Mouse (Mus musculus): ENCODE data around the gene Sult1c2.

- no peak for TF ChIP-seq POLR2A (IDR thresholded peaks at IDR 0.05; ENCODE audit: borderline replicate concordance, extremely low read depth, low read depth, low read length)
- no peak for TF ChIP-seq CTCF (IDR thresholded peaks at IDR 0.05; ENCODE audit: insufficient read depth, low read length)
Observed at GRCm38 (mm10) chr17:53869931-53870330, 23.8 kb upstream of the Sult1c2 start.

Measured in lung, adult 2 months (tissue).